Mouse (Mus musculus): Measurements from ENCODE around the gene Ccl27a. TPM values are rescaled to one million over a fixed set of nuclear protein-coding genes. Genes with fewer than 3 reads are reported as not detected.
A peak's percentile ranks its signal among the peaks of the same experiment; 100 is the strongest.
"Not testable (repeated sequence)": the region's sequence is repeated elsewhere in the genome, so short reads cannot be mapped to it uniquely, and the experiment has no call there.

The Ccl27a gene
- total RNA-seq (2012; rRNA removed) (4.9 and 6.4 TPM in 2 replicates), polyA plus RNA-seq (2012; ENCODE audit: insufficient read depth in 1 of 2, insufficient read length in 2 of 2, low read depth in 1 of 2, low replicate concordance in 2 of 2, missing spikeins in 1 of 2) (10 to 100 TPM in 1 of 2 experiments, not detected in 1; 12.1 TPM)

- H3K79me2 ChIP-seq (ENCODE audit: control insufficient read depth, insufficient read depth, low read length, poor library complexity); H3K9me3 ChIP-seq (replicated peaks; ENCODE audit: insufficient read depth, low read length); H3K4me1 ChIP-seq (ENCODE audit: control insufficient read depth in 1 of 2, insufficient read depth in 2 of 2, low read length in 2 of 2); H3K27me3 ChIP-seq (ENCODE audit: control insufficient read depth in 1 of 2, insufficient read depth in 2 of 2, low read length in 2 of 2); H3K36me3 ChIP-seq (ENCODE audit: control insufficient read depth in 1 of 2, insufficient read depth in 2 of 2, low read length in 2 of 2): not testable (repeated sequence)
- TF ChIP-seq ETS1 (IDR thresholded peaks at IDR 0.05; ENCODE audit: low read depth, low read length) (peak; percentile 52; the same call in 1 of the 2 replicates), TBP (IDR thresholded peaks at IDR 0.05; ENCODE audit: low read depth, low read length) (peak; percentile 25; the same call in 1 of the 2 replicates), ELF1 (IDR thresholded peaks at IDR 0.05; ENCODE audit: low read depth, low read length) (peak; percentile 53), POLR2AphosphoS2 (IDR thresholded peaks at IDR 0.05; ENCODE audit: low read length) (peak; percentile 53; the same call in 1 of the 2 replicates), POLR2A (IDR thresholded peaks at IDR 0.05; ENCODE audit: control insufficient read depth in 1 of 2, insufficient read depth in 1 of 2, low read depth in 1 of 2, low read length in 2 of 2, poor library complexity in 1 of 2) (peak in 1 of 2 experiments; percentile 60; a peak in 2 of 4 replicates), HCFC1 (IDR thresholded peaks at IDR 0.05; ENCODE audit: low read depth, low read length) (peak; percentile 56; the same call in 1 of the 2 replicates), EP300 (IDR thresholded peaks at IDR 0.05; ENCODE audit: low read depth in 1 of 2, low read length in 2 of 2) (peak in 1 of 2 experiments; percentile 35; a peak in 1 of 4 replicates), MYB (IDR thresholded peaks at IDR 0.05; ENCODE audit: low read depth, low read length) (peak; percentile 48), SIN3A (IDR thresholded peaks at IDR 0.05; ENCODE audit: low read length) (peak; percentile 65)
- H3K4me3 ChIP-seq (ENCODE audit: control insufficient read depth in 1 of 2, insufficient read depth in 1 of 2, low read depth in 2 of 2, low read length in 2 of 2), result peak within 1 kb of the TSS; percentile 74 to 78; a peak in 3 of 4 replicates
- DNase-seq (ENCODE audit: low read depth, low spot score), result peak; percentile 92
- peak within 1 kb of the TSS; percentile 77 for H3K27ac ChIP-seq (ENCODE audit: control insufficient read depth, low read depth, low read length)
- H3K9ac ChIP-seq (ENCODE audit: control insufficient read depth, low read depth, low read length, poor library complexity, severe bottlenecking), result peak within 1 kb of the TSS; percentile 62
These were observed at the start of gene Ccl27a for GRCm38 (mm10) chr4:41774002-41774401. Gene Ccl27a (minus strand): TSS chr4:41774247.

- not testable (repeated sequence) for H3K36me3 ChIP-seq (ENCODE audit: control insufficient read depth in 1 of 2, insufficient read depth in 2 of 2, low read length in 2 of 2); H3K9ac ChIP-seq (ENCODE audit: control insufficient read depth, low read depth, low read length, poor library complexity, severe bottlenecking); H3K79me2 ChIP-seq (ENCODE audit: control insufficient read depth, insufficient read depth, low read length, poor library complexity); DNase-seq (ENCODE audit: low read depth, low spot score); H3K27me3 ChIP-seq (ENCODE audit: control insufficient read depth in 1 of 2, insufficient read depth in 2 of 2, low read length in 2 of 2); H3K9me3 ChIP-seq (replicated peaks; ENCODE audit: insufficient read depth, low read length); H3K4me3 ChIP-seq (ENCODE audit: control insufficient read depth in 1 of 2, insufficient read depth in 1 of 2, low read depth in 2 of 2, low read length in 2 of 2); H3K4me1 ChIP-seq (ENCODE audit: control insufficient read depth in 1 of 2, insufficient read depth in 2 of 2, low read length in 2 of 2); H3K27ac ChIP-seq (ENCODE audit: control insufficient read depth, low read depth, low read length)
These were observed 9.2 kb upstream of the Ccl27a start for GRCm38 (mm10) chr4:41783197-41783596.

- DNase-seq (ENCODE audit: low read depth, low spot score); H3K27ac ChIP-seq (ENCODE audit: control insufficient read depth, low read depth, low read length); H3K27me3 ChIP-seq (ENCODE audit: control insufficient read depth in 1 of 2, insufficient read depth in 2 of 2, low read length in 2 of 2); H3K79me2 ChIP-seq (ENCODE audit: control insufficient read depth, insufficient read depth, low read length, poor library complexity); H3K4me3 ChIP-seq (ENCODE audit: control insufficient read depth in 1 of 2, insufficient read depth in 1 of 2, low read depth in 2 of 2, low read length in 2 of 2); H3K9ac ChIP-seq (ENCODE audit: control insufficient read depth, low read depth, low read length, poor library complexity, severe bottlenecking); H3K9me3 ChIP-seq (replicated peaks; ENCODE audit: insufficient read depth, low read length); H3K36me3 ChIP-seq (ENCODE audit: control insufficient read depth in 1 of 2, insufficient read depth in 2 of 2, low read length in 2 of 2); H3K4me1 ChIP-seq (ENCODE audit: control insufficient read depth in 1 of 2, insufficient read depth in 2 of 2, low read length in 2 of 2): not testable (repeated sequence)
These were observed 8.7 kb upstream of the Ccl27a start for GRCm38 (mm10) chr4:41782711-41783110.

GRCm38 (mm10) chr4:41781748-41782485 lies 7.9 kb upstream of the Ccl27a start:
- H3K9me3 ChIP-seq (replicated peaks; ENCODE audit: insufficient read depth, low read length); H3K79me2 ChIP-seq (ENCODE audit: control insufficient read depth, insufficient read depth, low read length, poor library complexity); H3K27me3 ChIP-seq (ENCODE audit: control insufficient read depth in 1 of 2, insufficient read depth in 2 of 2, low read length in 2 of 2); H3K9ac ChIP-seq (ENCODE audit: control insufficient read depth, low read depth, low read length, poor library complexity, severe bottlenecking); H3K36me3 ChIP-seq (ENCODE audit: control insufficient read depth in 1 of 2, insufficient read depth in 2 of 2, low read length in 2 of 2); DNase-seq (ENCODE audit: low read depth, low spot score); H3K4me1 ChIP-seq (ENCODE audit: control insufficient read depth in 1 of 2, insufficient read depth in 2 of 2, low read length in 2 of 2); H3K27ac ChIP-seq (ENCODE audit: control insufficient read depth, low read depth, low read length); H3K4me3 ChIP-seq (ENCODE audit: control insufficient read depth in 1 of 2, insufficient read depth in 1 of 2, low read depth in 2 of 2, low read length in 2 of 2): not testable (repeated sequence)

- not testable (repeated sequence) for DNase-seq (ENCODE audit: low read depth, low spot score); H3K9me3 ChIP-seq (replicated peaks; ENCODE audit: insufficient read depth, low read length); H3K27me3 ChIP-seq (ENCODE audit: control insufficient read depth in 1 of 2, insufficient read depth in 2 of 2, low read length in 2 of 2); H3K9ac ChIP-seq (ENCODE audit: control insufficient read depth, low read depth, low read length, poor library complexity, severe bottlenecking); H3K4me1 ChIP-seq (ENCODE audit: control insufficient read depth in 1 of 2, insufficient read depth in 2 of 2, low read length in 2 of 2); H3K36me3 ChIP-seq (ENCODE audit: control insufficient read depth in 1 of 2, insufficient read depth in 2 of 2, low read length in 2 of 2); H3K79me2 ChIP-seq (ENCODE audit: control insufficient read depth, insufficient read depth, low read length, poor library complexity); H3K27ac ChIP-seq (ENCODE audit: control insufficient read depth, low read depth, low read length); H3K4me3 ChIP-seq (ENCODE audit: control insufficient read depth in 1 of 2, insufficient read depth in 1 of 2, low read depth in 2 of 2, low read length in 2 of 2)
These were observed 7.2 kb upstream of the Ccl27a start for GRCm38 (mm10) chr4:41781271-41781670.
